Mouse (Mus musculus) brain, adult 10 weeks (tissue): ENCODE data around the gene Olfr1392. TPM values are rescaled to one million over a fixed set of nuclear protein-coding genes. Genes with fewer than 3 reads are reported as not detected.

Experiments used
- polyA plus RNA-seq: library from polyadenylated mRNA; stranded (reverse); fragments of 350-450 nt; fragmentation: Illumina TruSeq; extraction: RNeasy Lipid Tissue Mini Kit (QIAGEN cat#74804); gene quantifications from one replicate; pipeline ENCODE4 v1.2.3, GENCODE M21; 2015; ENCODE audit warnings: low read depth, low replicate concordance

Gene Olfr1392
- not detected for polyA plus RNA-seq

DNA sequence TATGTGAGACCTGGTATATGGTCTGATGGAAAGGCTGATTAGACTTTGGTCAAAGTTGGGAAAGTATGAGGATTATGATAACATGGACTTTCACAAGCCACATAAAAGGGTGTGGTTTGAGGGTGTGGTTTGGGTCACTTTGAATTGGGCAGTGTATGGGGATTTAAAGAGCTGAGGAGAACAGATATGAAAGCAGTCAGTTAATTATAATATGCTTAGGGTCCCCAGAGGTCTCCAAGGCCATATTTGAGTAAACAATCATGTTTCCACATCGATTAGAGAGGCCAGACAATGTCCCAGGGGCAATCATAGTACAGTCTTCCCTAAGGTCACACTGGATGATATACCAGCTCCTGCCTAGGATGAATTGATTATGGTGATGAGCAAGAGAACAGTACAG, at the start of gene Olfr1392:
Olfr1392 (plus strand) TSS at position 301 of the 400 bp plus-strand sequence.

DNA sequence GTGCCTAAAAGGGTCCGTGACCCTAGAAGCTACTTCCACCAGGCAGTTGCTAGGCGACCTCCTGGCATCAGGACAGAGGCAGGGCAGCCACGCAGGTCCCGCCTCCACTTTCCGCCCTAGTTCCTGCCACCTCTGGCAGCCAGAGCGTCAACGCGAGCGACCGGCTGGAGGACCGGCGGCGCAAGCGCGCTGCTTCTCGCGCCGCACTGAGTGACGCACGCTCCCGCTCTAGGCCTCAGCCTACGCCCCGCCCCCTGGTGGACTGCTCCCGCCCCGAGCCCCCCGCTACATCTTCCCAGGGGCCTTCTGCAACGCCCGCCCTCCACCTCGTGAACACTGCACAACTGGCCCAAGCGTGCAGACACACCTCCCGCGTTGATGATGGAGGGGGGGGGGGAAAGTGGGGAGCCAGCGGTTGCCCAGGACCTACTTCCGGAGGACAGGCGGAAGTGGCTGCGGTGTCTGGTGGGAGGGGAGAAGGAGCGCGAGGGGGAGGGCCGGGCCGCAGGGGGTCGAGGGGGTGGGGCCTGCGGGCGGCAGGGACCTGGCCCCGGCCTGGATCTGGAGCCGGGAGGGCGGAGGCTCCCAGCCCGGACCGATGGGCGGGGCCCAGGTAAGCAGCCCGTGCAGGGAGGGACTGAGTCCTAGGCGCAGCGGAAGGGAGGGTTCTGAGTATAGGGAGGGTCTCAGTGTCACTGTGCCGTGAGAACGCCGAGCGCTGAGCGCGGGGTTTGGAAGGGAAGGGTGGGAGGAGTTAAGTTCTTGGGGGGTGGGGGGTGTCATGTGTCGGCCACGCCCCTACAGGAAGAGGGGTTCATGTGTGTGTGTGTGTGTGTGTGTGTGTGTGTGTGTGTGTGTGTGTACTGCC, 41.1 kb upstream of the Olfr1392 start, which contains the start of gene Mgat1:
Mgat1 (plus strand) TSS at position 465 of the 868 bp plus-strand sequence.

DNA sequence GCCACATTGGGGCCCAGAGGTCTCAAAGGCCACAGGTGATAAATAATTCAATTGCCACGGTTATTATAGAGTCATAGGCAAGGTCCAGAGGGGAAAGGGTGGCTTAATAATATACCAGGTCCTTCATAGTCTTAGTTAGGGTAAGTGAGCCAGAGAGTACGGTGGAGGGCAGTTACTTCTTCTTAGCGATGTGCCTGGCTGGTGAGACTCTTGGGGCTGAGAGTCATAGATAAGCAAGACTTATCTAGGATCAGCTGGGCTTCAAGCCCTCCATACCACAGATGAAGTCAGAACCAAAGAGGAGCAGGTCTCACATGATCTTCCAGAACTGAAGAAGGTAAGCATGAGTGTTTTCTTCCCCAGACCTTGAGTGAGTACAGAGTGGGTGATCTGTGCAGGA, 6.9 kb upstream of the Olfr1392 start, which contains the start of gene Olfr1393:
Olfr1393 (plus strand) TSS at position 83 of the 400 bp plus-strand sequence.

DNA sequence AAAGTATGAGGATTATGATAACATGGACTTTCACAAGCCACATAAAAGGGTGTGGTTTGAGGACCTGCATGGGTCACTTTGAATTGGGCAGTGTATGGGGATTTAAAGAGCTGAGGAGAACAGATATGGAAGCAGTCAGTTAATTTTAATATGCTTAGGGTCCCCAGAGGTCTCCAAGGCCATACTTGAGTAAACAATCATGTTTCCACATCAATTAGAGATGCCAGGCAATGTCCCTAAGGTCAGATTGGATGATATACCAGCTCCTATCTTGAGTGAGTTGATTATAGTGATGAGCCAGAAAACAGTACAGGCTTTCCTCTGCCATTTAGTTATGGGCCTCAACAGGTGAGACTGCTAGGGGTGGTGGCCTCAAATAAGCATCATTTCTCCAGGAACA, 19.4 kb downstream of the Olfr1392 start, which contains the start of gene Olfr10:
Olfr10 (plus strand) TSS at position 301 of the 400 bp plus-strand sequence.

DNA sequence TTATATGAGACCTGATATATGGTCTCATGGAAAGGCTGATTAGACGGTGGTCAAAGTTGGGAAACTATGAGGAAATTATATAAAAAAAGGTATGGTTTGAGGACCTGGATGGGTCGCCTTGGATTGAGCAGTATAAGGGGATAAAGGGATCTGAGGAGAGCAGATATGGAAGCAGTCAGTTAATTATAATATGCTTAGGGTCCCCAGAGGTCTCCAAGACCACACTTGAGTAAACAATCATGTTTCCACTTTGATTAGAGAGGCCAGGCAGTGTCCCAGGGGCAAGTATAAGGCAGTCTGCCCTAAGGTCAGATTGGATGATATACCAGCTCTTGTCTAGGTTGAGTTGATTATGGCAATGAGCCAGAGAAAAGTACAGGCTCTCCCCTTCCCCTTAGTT, 37.4 kb downstream of the Olfr1392 start, which contains the start of gene Olfr1391:
Olfr1391 (plus strand) TSS at position 301 of the 400 bp plus-strand sequence.

DNA sequence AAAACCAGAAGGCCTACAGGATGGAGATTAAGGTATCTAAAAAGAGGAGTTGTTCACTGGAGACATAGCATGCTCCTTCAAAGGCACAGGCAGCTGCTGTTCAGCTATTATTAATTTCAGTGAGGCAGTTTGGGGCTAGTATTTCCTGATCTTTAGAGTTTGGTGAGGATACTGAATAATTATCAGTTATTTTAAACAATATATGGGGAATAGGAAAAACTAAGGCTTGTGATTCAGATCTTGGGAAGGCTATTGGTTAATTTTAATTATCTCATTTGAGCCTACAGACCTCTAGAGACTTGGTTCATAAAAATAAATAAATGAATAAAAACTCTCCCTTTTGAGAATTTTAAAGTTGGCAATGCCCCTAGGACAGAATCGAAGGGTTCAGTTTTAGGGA, 49.8 kb downstream of the Olfr1392 start, which contains the start of gene Olfr1390:
Olfr1390 (plus strand) TSS at position 301 of the 400 bp plus-strand sequence.

Other genes with a start within 250 kb of the Olfr1392 start
- 1.9 TPM for gene 9930111J21Rik2, start 234.0 kb upstream of the Olfr1392 start, polyA plus RNA-seq
- 1.4 TPM for gene Tgtp2, start 221.1 kb upstream of the Olfr1392 start, polyA plus RNA-seq
- gene Ifi47, start 208.7 kb upstream of the Olfr1392 start, polyA plus RNA-seq = 2.4 TPM
- not detected for gene Olfr1396, start 170.4 kb upstream of the Olfr1392 start, polyA plus RNA-seq
- gene Olfr1395, start 143.0 kb upstream of the Olfr1392 start, polyA plus RNA-seq = not detected
- gene Olfr1394, start 130.9 kb upstream of the Olfr1392 start, polyA plus RNA-seq = not detected
- gene Btnl9, start 98.1 kb upstream of the Olfr1392 start, polyA plus RNA-seq = 0.07 TPM
- 28.5 TPM for gene Zfp62, start 82.0 kb upstream of the Olfr1392 start, polyA plus RNA-seq
- 50.2 TPM for gene Mgat1, start 41.1 kb upstream of the Olfr1392 start, polyA plus RNA-seq
- 0.80 TPM for gene Olfr1393, start 7.0 kb upstream of the Olfr1392 start, polyA plus RNA-seq
- not detected for gene Olfr10, start 19.5 kb downstream of the Olfr1392 start, polyA plus RNA-seq
- gene Olfr1391, start 37.5 kb downstream of the Olfr1392 start, polyA plus RNA-seq = not detected
- not detected for gene Olfr1390, start 49.9 kb downstream of the Olfr1392 start, polyA plus RNA-seq
- gene Olfr1389, start 137.8 kb downstream of the Olfr1392 start, polyA plus RNA-seq = not detected
- 0.13 TPM for gene Olfr1388, start 151.3 kb downstream of the Olfr1392 start, polyA plus RNA-seq
- not detected for gene Olfr1387, start 170.1 kb downstream of the Olfr1392 start, polyA plus RNA-seq
- gene Olfr1386, start 179.8 kb downstream of the Olfr1392 start, polyA plus RNA-seq = not detected
- not detected for gene Olfr1385, start 203.8 kb downstream of the Olfr1392 start, polyA plus RNA-seq
- gene Olfr1384, start 221.4 kb downstream of the Olfr1392 start, polyA plus RNA-seq = not detected
- gene Olfr1383, start 234.4 kb downstream of the Olfr1392 start, polyA plus RNA-seq = not detected
- not detected for gene Olfr1382, start 243.0 kb downstream of the Olfr1392 start, polyA plus RNA-seq